Mouse (Mus musculus) ES-Bruce4 (cell line): ENCODE measurements around the gene Gm7138. TPM values are rescaled to one million over a fixed set of nuclear protein-coding genes. Genes with fewer than 3 reads are reported as not detected.
"Not testable (repeated sequence)": the region's sequence is repeated elsewhere in the genome, so short reads cannot be mapped to it uniquely, and the experiment has no call there.

ENCODE experiments used
- H3K27ac ChIP-seq: 2 replicates; pipeline ENCODE4 v1.5.1; 2012; ENCODE audit warnings: low read length, inconsistent platforms; ENCODE audit not compliant: insufficient read depth
- H3K27me3 ChIP-seq: 2 replicates; pipeline ENCODE4 v1.6.1; 2012; ENCODE audit warnings: mild to moderate bottlenecking, low read length, inconsistent platforms; ENCODE audit not compliant: control insufficient read depth, poor library complexity, insufficient read depth, severe bottlenecking
- H3K36me3 ChIP-seq: 2 replicates; pipeline ENCODE4 v1.6.1; 2012; ENCODE audit warnings: inconsistent platforms, mild to moderate bottlenecking, low read length, moderate library complexity; ENCODE audit not compliant: control insufficient read depth, poor library complexity, insufficient read depth, severe bottlenecking
- H3K4me1 ChIP-seq: one replicate; pipeline ENCODE4 v1.8.1; 2011; ENCODE audit warnings: low read length; ENCODE audit not compliant: control insufficient read depth, insufficient read depth
- H3K4me3 ChIP-seq: 2 replicates; pipeline ENCODE4 v1.5.1; 2011; ENCODE audit warnings: low read depth, mild to moderate bottlenecking, low read length
- H3K9ac ChIP-seq: 2 replicates; pipeline ENCODE4 v1.6.1; 2012; ENCODE audit warnings: low read depth, mild to moderate bottlenecking, inconsistent platforms; ENCODE audit not compliant: poor library complexity, severe bottlenecking
- H3K9me3 ChIP-seq: replicated peaks from 2 replicates; pipeline ENCODE4 v1.6.1; 2012; ENCODE audit warnings: mild to moderate bottlenecking, low read length, inconsistent platforms; ENCODE audit not compliant: control insufficient read depth, poor library complexity, insufficient read depth, severe bottlenecking
- CTCF ChIP-seq: IDR thresholded peaks from one replicate; pipeline ENCODE4 v1.8.1; 2011; ENCODE audit warnings: low read depth, low read length
- EP300 ChIP-seq: IDR thresholded peaks from 2 replicates; pipeline ENCODE4 v1.6.1; 2011; ENCODE audit warnings: low read depth, low read length; ENCODE audit not compliant: insufficient read depth
- POLR2A ChIP-seq: IDR thresholded peaks from one replicate; pipeline ENCODE4 v1.8.1; 2011; ENCODE audit warnings: low read length; ENCODE audit not compliant: insufficient read depth
- polyA plus RNA-seq: library from polyadenylated mRNA; stranded (reverse); fragments of >200 nt; gene quantifications from 2 replicates; pipeline ENCODE4 v1.2.4, GENCODE M21; 2011; ENCODE audit warnings: low read depth; ENCODE audit not compliant: missing spikeins, insufficient read depth, insufficient read length

Gm7138 gene
- polyA plus RNA-seq, 1 experiment = not detected

GRCm38 (mm10) chr10:77804095-77804494 is 27.4 kb upstream of the Gm7138 start:
- TF ChIP-seq POLR2A (no peak), EP300 (no peak), CTCF (no peak)
- H3K27me3 ChIP-seq = no peaks in the 10 kb centered on the region
- no peak overlapping the region for H3K4me3 ChIP-seq
- H3K36me3 ChIP-seq = no peaks in the 10 kb centered on the region
- peaks cover 11% of the 10 kb centered on the region for H3K9me3 ChIP-seq
- H3K27ac ChIP-seq = no peak overlapping the region
- H3K4me1 ChIP-seq = no peaks in the 10 kb centered on the region
- no peak overlapping the region for H3K9ac ChIP-seq

- H3K4me1 ChIP-seq = no peaks in the 10 kb centered on the region
- H3K27ac ChIP-seq = no peak within 1 kb of the TSS
- TF ChIP-seq POLR2A (no peak), CTCF (no peak), EP300 (no peak)
- H3K27me3 ChIP-seq = no peaks in the 10 kb centered on the region
- H3K36me3 ChIP-seq = no peaks in the 10 kb centered on the region
- H3K9ac ChIP-seq = no peak within 1 kb of the TSS
- H3K9me3 ChIP-seq = no peaks in the 10 kb centered on the region
- H3K4me3 ChIP-seq = no peak within 1 kb of the TSS
These were observed 22.3 kb upstream of the Gm7138 start, which contains the start of gene Gm19668 for GRCm38 (mm10) chr10:77798921-77799508. Gene Gm19668 (minus strand): TSS chr10:77799133.

- not testable (repeated sequence) for H3K9ac ChIP-seq, H3K27ac ChIP-seq, H3K4me3 ChIP-seq, H3K27me3 ChIP-seq, H3K36me3 ChIP-seq, H3K4me1 ChIP-seq, H3K9me3 ChIP-seq
These were observed 21.6 kb upstream of the Gm7138 start for GRCm38 (mm10) chr10:77798164-77798920.

GRCm38 (mm10) chr10:77797677-77798076 is 20.9 kb upstream of the Gm7138 start:
- Histone ChIP-seq H3K4me3 (no peak overlapping the region), H3K27ac (no peak overlapping the region), H3K9me3 (no peaks in the 10 kb centered on the region), H3K27me3 (no peaks in the 10 kb centered on the region), H3K4me1 (no peaks in the 10 kb centered on the region), H3K36me3 (no peaks in the 10 kb centered on the region), H3K9ac (no peak overlapping the region)
- no peak for TF ChIP-seq POLR2A
- no peak for TF ChIP-seq EP300
- no peak for TF ChIP-seq CTCF

- H3K4me3 ChIP-seq = no peak within 1 kb of the TSS
- H3K9me3 ChIP-seq = no peaks in the 10 kb centered on the region
- TF ChIP-seq EP300 (no peak), POLR2A (no peak), CTCF (no peak)
- H3K4me1 ChIP-seq = no peaks in the 10 kb centered on the region
- no peak within 1 kb of the TSS for H3K9ac ChIP-seq
- H3K36me3 ChIP-seq = no peaks in the 10 kb centered on the region
- H3K27ac ChIP-seq = no peak within 1 kb of the TSS
- no peaks in the 10 kb centered on the region for H3K27me3 ChIP-seq
These were observed 18.2 kb upstream of the Gm7138 start, which contains the start of gene Gm9639 for GRCm38 (mm10) chr10:77794976-77795375. Gene Gm9639 (minus strand): TSS chr10:77795076.

- no peaks in the 10 kb centered on the region for H3K4me1 ChIP-seq
- TF ChIP-seq CTCF (no peak), POLR2A (no peak), EP300 (no peak)
- H3K27me3 ChIP-seq = no peaks in the 10 kb centered on the region
- no peaks in the 10 kb centered on the region for H3K36me3 ChIP-seq
- H3K9me3 ChIP-seq = no peaks in the 10 kb centered on the region
- no peak overlapping the region for H3K4me3 ChIP-seq
- no peak overlapping the region for H3K27ac ChIP-seq
- H3K9ac ChIP-seq = no peak overlapping the region
These were observed 11.9 kb upstream of the Gm7138 start for GRCm38 (mm10) chr10:77788621-77789020.

GRCm38 (mm10) chr10:77787876-77788275 is 11.1 kb upstream of the Gm7138 start, which contains the start of gene Gm7137:
Gene Gm7137 (minus strand): TSS chr10:77788200.
- H3K27ac ChIP-seq, H3K36me3 ChIP-seq, H3K4me1 ChIP-seq, H3K9me3 ChIP-seq, H3K9ac ChIP-seq, H3K4me3 ChIP-seq, H3K27me3 ChIP-seq: not testable (repeated sequence)

- not testable (repeated sequence) for H3K27me3 ChIP-seq, H3K4me3 ChIP-seq, H3K9ac ChIP-seq, H3K36me3 ChIP-seq, H3K4me1 ChIP-seq, H3K27ac ChIP-seq, H3K9me3 ChIP-seq
These were observed 6.7 kb upstream of the Gm7138 start for GRCm38 (mm10) chr10:77783396-77783795.
